8 mouse cellular contexts compared by ENCODE assay signal in the genomic region with DNA sequence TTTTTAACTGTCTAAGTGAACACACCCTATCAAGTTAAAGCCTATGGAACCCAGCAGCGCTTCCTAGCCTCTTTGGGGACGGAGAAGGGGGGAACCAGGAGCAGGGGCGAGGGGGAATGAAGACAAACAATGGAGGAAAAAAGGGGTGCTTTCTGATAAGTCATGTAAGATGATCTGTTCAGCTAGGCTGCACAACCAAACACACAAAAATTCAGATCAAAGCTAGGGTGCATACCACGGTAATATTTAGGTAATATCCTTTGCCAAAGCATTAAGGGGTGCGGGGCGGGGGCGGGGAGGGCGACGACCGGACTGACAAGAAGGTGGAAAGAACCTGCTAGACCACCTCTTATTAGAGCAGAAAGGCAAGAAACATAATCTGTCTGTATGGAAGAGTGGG. TPM values are rescaled to one million over a fixed set of nuclear protein-coding genes. Genes with fewer than 3 reads are reported as not detected.
DNase-seq lines count a peak whose midpoint lies in the region; ATAC-seq lines count a peak whose summit lies in the region.

No protein-coding gene starts in this region.

- H3K4me1 ChIP-seq in lung, embryonic 16.5 days (replicated peaks; ENCODE audit: control insufficient read depth, insufficient read depth, low read length): peaks cover 11% of the 10 kb centered on the region
- peaks cover 2% of the 10 kb centered on the region; the same call in 1 of the 2 replicates for H3K4me1 ChIP-seq in forebrain, embryonic 11.5 days (replicated peaks; ENCODE audit: control insufficient read depth, insufficient read depth, low read length)
- peaks cover 9% of the 10 kb centered on the region for H3K4me1 ChIP-seq in liver, embryonic 11.5 days (replicated peaks; ENCODE audit: control insufficient read depth, insufficient read depth, low read length)
- peaks cover 9% of the 10 kb centered on the region; the same call in 1 of the 2 replicates for H3K4me1 ChIP-seq in stomach, embryonic 14.5 days (ENCODE audit: control insufficient read depth, insufficient read depth, low read length)

- H3K36me3 ChIP-seq in lung, embryonic 16.5 days (ENCODE audit: control insufficient read depth, insufficient read depth, low read length): no peaks in the 10 kb centered on the region
- H3K36me3 ChIP-seq in forebrain, embryonic 11.5 days (ENCODE audit: control insufficient read depth, insufficient read depth, low read length): no peaks in the 10 kb centered on the region
- no peaks in the 10 kb centered on the region for H3K36me3 ChIP-seq in liver, embryonic 11.5 days (ENCODE audit: control insufficient read depth, insufficient read depth, low read length)
- no peaks in the 10 kb centered on the region for H3K36me3 ChIP-seq in stomach, embryonic 14.5 days (ENCODE audit: control insufficient read depth, insufficient read depth, low read length)

- no peaks in the 10 kb centered on the region for H3K27me3 ChIP-seq in lung, embryonic 16.5 days (ENCODE audit: control insufficient read depth, insufficient read depth, low read depth, low read length)
- no peaks in the 10 kb centered on the region for H3K27me3 ChIP-seq in forebrain, embryonic 11.5 days (ENCODE audit: control insufficient read depth, insufficient read depth, low read length)
- H3K27me3 ChIP-seq in liver, embryonic 11.5 days (replicated peaks; ENCODE audit: control insufficient read depth, insufficient read depth, low read length): peaks cover 4% of the 10 kb centered on the region; the same call in 1 of the 2 replicates
- H3K27me3 ChIP-seq in stomach, embryonic 14.5 days (ENCODE audit: control insufficient read depth, insufficient read depth, low read length): no peaks in the 10 kb centered on the region

- DNase-seq in lung, postnatal 36 days: no peak
- DNase-seq in forebrain, embryonic 11.5 days (ENCODE audit: low spot score): no peak
- no peak for DNase-seq in liver, embryonic 11.5 days (ENCODE audit: low spot score)
- no peak for DNase-seq in adrenal gland, postnatal 25 days
- no peak for DNase-seq in adrenal gland, adult 18-20 months (ENCODE audit: low spot score in 2 of 2)

- 25% methylated on average over 10 of the region's 10 CpGs for WGBS in lung, embryonic 16.5 days
- 11% methylated on average over 10 of the region's 10 CpGs for WGBS in forebrain, embryonic 11.5 days
- WGBS in liver, embryonic 11.5 days: 30% methylated on average over 10 of the region's 10 CpGs
- 15% methylated on average over 10 of the region's 10 CpGs for WGBS in stomach, embryonic 14.5 days

- no peaks in the 10 kb centered on the region for H3K9me3 ChIP-seq in lung, embryonic 16.5 days (ENCODE audit: control insufficient read depth, low read length)
- H3K9me3 ChIP-seq in forebrain, embryonic 11.5 days (ENCODE audit: control insufficient read depth, low read length): no peaks in the 10 kb centered on the region
- no peaks in the 10 kb centered on the region for H3K9me3 ChIP-seq in liver, embryonic 11.5 days (ENCODE audit: control insufficient read depth, low read length)
- no peaks in the 10 kb centered on the region for H3K9me3 ChIP-seq in stomach, embryonic 14.5 days (ENCODE audit: control insufficient read depth, low read depth, low read length)

- H3K27ac ChIP-seq in lung, embryonic 16.5 days (ENCODE audit: low read length): no peak overlapping the region
- H3K27ac ChIP-seq in forebrain, embryonic 11.5 days (ENCODE audit: low read depth, low read length): no peak overlapping the region
- H3K27ac ChIP-seq in liver, embryonic 11.5 days (ENCODE audit: low read depth, low read length): no peak overlapping the region
- H3K27ac ChIP-seq in stomach, embryonic 14.5 days (ENCODE audit: low read length): no peak overlapping the region

- peak overlapping the region; percentile 98 for H3K4me3 ChIP-seq in lung, embryonic 16.5 days (ENCODE audit: low read length)
- H3K4me3 ChIP-seq in forebrain, embryonic 11.5 days (ENCODE audit: low read depth, low read length): peak overlapping the region; percentile 89
- H3K4me3 ChIP-seq in liver, embryonic 11.5 days (ENCODE audit: low read depth, low read length): peak overlapping the region; percentile 83
- H3K4me3 ChIP-seq in stomach, embryonic 14.5 days (ENCODE audit: low read depth, low read length): peak overlapping the region; percentile 95

- peak overlapping the region; percentile 86 for H3K9ac ChIP-seq in lung, embryonic 16.5 days (ENCODE audit: low read length)
- H3K9ac ChIP-seq in forebrain, embryonic 11.5 days (ENCODE audit: low read length): peak overlapping the region; percentile 93
- H3K9ac ChIP-seq in liver, embryonic 11.5 days (ENCODE audit: low read depth, low read length): no peak overlapping the region; the same call in 1 of the 2 replicates
- H3K9ac ChIP-seq in stomach, embryonic 14.5 days (replicated peaks; ENCODE audit: low read depth, low read length): peak overlapping the region; percentile 91; the same call in 1 of the 2 replicates

- no peak for ATAC-seq in lung, embryonic 16.5 days (ENCODE audit: low read depth)
- ATAC-seq in forebrain, embryonic 11.5 days (replicated peaks; ENCODE audit: low FRiP score): no peak
- ATAC-seq in liver, embryonic 11.5 days (replicated peaks; ENCODE audit: low FRiP score): no peak
- ATAC-seq in stomach, embryonic 14.5 days (ENCODE audit: insufficient number of reproducible peaks, insufficient read depth, low FRiP score, low read depth): no peak
- ATAC-seq in activated CD4-positive, CD25-positive, alpha-beta regulatory T cell, adult 4 months: no peak

- peak overlapping the region; percentile 87 for H3K4me2 ChIP-seq in lung, embryonic 16.5 days (ENCODE audit: low read depth, low read length)
- peak overlapping the region; percentile 69 for H3K4me2 ChIP-seq in forebrain, embryonic 11.5 days (ENCODE audit: low read depth, low read length, severe bottlenecking)
- H3K4me2 ChIP-seq in liver, embryonic 11.5 days: peak overlapping the region; percentile 100
- H3K4me2 ChIP-seq in stomach, embryonic 14.5 days (replicated peaks; ENCODE audit: low read depth, low read length): peak overlapping the region; percentile 93

RNA-seq across cellular contexts. Expression of gene Rnf24, which starts 1.2 kb away (rescaled TPM):
- 3.4 TPM in 2 replicates for polyA plus RNA-seq in lung, embryonic 16.5 days (2015; fragmentation: Nextera tagmentation; extraction: Ambion mirVana)
- 8.3 and 9.3 TPM in 2 replicates for polyA plus RNA-seq in forebrain, embryonic 11.5 days (2014; fragmentation: Nextera tagmentation; extraction: Ambion mirVana)
- polyA plus RNA-seq in liver, embryonic 11.5 days (2014; fragmentation: Nextera tagmentation; extraction: Ambion mirVana): 1.2 and 1.7 TPM in 2 replicates
- polyA plus RNA-seq in stomach, embryonic 14.5 days (2014; fragmentation: Nextera tagmentation; extraction: Ambion mirVana): 4.4 and 5.6 TPM in 2 replicates
- under 1 TPM; 0.47 to 0.94 TPM for polyA plus RNA-seq in activated CD4-positive, CD25-positive, alpha-beta regulatory T cell, adult 4 months (2017; shearing (Covaris generic))
- 6.2 and 6.4 TPM in 2 replicates for total RNA-seq in adrenal gland, postnatal 25 days (2021)
- total RNA-seq in adrenal gland, adult 18-20 months (2021): 10 to 100 TPM in 1 of 2 experiments, 1 to 10 TPM in 1; 9.2 to 15.1 TPM
